Mouse (Mus musculus): ENCODE measurements at regions not wholly inside any gene's neighbourhood (a gene's known extent, or its start where the extent isn't known, plus 50 kb on each side); places are given as distances from the start of the nearest gene placed in this dataset.
A peak's percentile ranks its signal among the peaks of the same experiment; 100 is the strongest.

DNA sequence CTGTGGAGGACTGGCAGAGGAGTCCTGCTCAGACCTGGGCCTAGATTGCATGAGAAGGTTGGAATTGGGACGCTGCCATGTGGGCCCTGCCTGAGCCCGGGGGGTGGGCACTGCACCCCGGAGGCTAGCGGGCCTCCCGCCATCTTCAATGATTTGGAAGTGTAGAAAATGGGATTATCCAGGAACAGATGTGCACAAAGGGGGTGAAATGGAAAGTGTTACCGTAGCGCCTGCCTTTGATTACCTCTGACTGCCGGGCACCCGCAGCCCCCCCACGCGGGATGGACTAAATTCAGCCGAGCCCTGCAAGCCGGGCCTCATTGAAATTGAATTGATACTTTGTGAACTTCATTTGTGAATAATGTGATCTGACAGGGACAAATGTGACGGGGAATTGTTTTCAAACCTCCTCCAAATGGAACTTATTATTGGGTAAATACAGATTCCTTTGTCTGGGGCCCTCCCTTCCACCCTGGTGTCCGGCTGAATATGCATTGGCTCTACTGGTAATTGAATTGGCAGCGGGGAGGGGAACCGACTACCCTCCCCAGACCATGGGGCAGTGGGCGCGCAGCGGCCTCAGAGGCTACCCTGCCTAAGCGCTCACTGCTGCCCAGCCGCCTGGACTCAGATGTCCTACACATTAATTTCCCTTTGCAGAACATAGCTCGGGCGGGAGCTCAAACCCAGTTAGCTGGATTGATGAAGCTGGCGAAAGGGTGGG lies 77.9 kb upstream of the Nkx1-1 start:
- no peak for DNase-seq

GRCm38 (mm10) chr5:33505786-33506185 lies 72.0 kb upstream of the Nkx1-1 start:
- no peak for DNase-seq

DNA sequence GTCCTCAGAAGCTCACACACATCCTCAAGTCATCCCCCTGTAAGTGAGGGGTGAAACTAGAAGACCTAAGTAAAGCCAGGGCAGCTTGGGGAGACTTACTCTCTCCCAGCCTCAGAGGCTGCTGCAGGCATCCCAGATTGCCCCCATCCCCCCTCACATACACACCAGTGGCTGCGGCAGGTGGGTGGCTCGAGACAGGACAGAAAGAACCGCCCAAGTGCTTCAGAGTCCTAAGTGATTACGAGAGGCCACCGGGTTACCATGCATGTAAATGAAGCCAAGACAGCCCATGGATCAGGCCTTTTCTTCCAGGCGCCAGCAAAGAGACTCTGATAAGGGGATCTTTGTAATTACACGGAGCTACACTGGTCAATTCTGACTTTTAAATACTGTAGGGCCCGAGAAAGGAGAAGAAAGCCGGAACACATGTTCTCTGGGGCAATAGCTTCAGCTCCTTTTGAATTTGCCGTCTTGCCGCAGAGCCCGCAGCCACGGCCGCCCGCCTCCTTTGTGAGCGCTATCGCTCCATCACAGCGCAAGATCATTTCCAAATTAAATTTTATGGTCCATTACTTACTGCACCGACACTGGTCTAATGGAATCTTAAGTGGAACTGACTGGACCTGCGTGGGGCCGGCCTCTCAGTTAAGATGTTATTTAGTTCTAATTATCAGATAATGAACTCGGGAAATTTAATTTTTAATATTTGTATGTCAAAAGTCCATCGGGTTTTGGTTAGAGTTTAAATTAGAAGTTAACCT lies 68.1 kb upstream of the Nkx1-1 start:
- DNase-seq, result no peak

DNA sequence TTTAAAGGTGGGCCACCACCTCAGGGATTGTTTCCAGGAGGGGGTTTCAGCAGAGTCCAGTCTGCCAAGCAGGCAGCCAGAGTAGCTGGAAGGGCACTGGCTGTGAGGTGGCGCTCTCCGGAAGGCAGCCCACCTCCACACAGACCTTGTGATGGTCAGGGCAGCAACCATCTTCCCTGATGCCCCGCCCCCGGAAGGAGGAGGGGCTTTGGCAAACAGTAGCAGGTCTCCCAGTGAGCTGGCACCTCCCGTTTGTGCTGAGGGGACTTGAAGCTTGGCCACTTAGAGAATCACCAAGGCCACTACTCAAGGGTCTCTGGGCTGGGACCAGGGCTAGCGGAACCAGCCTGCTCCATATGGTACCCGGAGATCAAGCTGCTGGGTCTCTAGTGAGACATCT lies 67.4 kb upstream of the Nkx1-1 start:
- no peak for DNase-seq

- peak; percentile 73 to 79 for DNase-seq
Measured at GRCm38 (mm10) chr5:33495900-33496529, 62.2 kb upstream of the Nkx1-1 start.

GRCm38 (mm10) chr5:33495276-33495675 lies 61.5 kb upstream of the Nkx1-1 start:
- no peak for DNase-seq

DNA sequence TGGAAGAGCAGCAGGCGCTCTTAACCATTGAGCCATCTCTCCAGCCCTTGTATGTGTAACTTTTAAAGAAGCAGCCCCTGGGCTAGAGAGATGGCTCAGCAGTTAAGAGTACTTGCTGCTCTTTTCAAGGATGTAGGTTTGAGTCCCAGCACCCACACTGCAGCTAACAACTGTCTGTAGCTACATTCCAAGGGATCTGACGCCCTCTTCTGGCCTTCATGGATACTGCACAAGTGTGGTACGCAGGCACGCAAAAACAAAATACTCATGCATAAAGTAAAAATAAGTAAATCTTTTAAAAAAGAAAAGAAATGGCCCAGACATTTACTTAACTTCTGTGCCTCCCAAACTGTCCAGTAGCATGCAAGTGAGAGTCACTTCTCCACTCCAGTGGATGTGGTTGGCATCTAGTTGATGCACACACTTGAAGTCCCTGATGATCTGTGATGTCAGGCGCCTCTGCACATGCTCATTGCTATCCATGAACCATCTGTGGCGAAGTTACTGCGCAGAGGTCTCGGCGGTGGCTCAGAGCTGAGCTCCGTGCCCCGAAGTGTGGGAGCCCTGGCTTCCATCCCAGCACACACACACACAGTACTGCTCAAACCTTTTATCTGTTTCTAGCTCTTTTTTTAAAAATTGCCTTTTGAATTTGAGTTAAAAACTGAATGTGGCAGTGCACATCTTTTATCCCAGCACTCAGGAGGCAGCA lies 59.0 kb upstream of the Nkx1-1 start:
- no peak for DNase-seq

DNA sequence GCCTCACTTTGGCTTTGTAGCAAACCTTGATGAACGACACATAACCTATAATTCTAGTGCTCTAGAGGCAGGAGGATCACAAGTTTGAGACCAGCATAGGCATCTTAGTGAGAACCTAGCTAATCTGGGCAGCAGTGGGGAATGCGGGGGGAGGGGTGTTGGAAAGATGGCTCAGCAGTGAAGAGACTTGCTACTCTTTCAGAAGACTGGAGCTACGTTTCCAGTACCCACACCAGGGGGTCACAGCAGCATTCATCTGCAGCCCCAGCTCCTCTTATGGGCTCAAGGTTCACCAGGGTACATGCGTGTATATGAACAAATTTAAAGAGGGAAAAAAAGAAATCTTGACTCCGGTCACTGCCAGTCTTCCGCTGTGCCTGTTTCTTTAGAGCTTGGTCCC lies 55.5 kb upstream of the Nkx1-1 start:
- DNase-seq, result no peak

DNA sequence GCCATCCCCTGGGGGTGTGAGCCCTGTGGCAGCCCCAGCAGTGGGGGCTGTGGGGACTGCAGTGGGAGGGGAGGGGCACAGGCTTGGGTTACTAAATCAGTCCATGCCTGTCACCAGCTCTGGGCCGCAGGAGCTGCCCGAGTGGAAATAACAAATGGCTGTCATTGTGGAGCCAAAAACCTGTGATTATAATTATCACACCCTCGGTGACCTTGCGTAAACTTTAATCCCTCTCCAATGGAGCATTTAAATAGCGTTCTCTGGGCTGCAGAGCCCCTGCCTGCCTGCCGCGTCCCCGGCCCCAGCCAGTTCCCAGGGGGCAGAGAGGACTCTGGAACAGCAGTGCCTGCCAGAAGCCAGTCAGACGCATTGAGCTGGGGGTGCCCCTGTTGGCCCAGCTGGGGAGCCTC lies 54.4 kb upstream of the Nkx1-1 start:
- no peak for DNase-seq

DNA sequence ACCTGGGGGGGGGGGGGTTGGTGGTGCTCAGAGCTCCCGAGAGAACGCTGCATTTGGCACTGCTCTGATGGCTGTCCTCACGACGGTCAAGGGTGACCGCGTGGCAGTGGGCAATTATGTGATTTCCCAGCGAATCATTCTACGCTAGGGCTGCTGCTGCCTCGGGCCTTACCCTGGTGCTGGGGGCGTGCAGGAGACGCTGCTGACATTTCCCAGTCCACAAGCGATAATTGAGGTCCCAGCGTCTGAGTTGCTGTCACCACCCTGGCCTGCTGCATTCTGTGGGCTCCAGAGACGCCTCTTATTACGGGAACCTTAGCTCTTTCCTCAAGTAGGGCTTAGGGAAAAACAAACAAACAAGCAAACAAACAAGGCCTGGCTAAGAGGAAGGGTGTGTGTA lies 52.0 kb upstream of the Nkx1-1 start:
- DNase-seq, result no peak
